Mouse (Mus musculus): ENCODE results near the gene Syf2.

Syf2 gene

DNA sequence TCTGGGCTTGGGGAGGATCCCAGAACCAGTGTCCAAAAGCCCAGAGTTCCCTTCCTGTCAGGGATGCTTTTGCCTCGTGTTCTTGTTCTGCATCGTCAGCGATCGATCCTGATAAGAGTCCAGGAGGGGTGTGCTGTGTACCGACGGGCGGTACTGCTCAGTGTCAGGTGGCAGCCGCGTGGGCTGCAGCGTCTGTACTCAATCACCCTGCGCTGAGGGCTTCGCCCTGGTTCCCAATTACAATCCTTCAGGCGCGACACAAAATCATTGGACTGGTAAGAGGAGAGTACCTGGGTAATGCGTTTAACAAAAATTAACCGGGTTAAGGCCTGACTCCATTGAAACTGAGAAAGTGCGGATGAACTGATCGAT is 37.9 kb downstream of the Syf2 start:
- no peak for DNase-seq (ENCODE audit: low spot score in 2 of 2)

DNA sequence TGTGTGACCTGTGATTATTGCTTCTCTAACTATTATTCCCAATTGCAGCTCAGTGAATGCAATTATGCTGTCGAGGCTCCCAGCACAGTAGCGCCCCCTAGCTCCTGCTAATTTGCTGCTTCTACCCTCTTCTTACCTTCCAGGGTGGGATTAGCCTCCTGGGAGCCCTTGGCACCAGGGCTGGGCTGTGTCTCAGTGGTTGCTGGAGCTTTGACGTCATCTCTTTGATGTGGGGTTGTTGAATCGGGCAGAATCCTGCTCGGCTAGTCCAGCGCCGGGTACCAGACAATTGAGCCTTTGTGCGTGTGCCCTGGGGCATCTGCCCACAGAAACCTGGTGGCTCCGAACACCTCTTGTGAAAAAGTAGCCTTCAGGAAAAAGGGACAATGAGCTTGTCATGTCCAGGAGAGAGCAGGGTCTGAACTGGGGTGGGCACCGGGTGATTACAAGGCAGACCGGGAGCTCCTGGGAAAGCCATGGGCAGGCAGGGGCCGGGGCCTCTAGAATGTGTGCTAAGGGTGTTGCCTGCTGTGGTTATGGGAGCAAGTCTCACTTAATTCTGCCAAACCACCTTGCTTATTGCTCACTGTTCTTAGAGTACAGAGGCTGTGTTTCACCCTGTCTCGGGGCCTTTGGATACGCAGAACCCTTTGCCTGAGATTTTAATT is 44.7 kb downstream of the Syf2 start:
- no peak for DNase-seq (ENCODE audit: low spot score in 2 of 2)

GRCm38 (mm10) chr4:134975929-134976308 is 45.2 kb downstream of the Syf2 start:
- DNase-seq (ENCODE audit: low spot score in 2 of 2): no peak

GRCm38 (mm10) chr4:134978930-134979329 is 48.2 kb downstream of the Syf2 start:
- no peak for DNase-seq (ENCODE audit: low spot score in 2 of 2)

DNA sequence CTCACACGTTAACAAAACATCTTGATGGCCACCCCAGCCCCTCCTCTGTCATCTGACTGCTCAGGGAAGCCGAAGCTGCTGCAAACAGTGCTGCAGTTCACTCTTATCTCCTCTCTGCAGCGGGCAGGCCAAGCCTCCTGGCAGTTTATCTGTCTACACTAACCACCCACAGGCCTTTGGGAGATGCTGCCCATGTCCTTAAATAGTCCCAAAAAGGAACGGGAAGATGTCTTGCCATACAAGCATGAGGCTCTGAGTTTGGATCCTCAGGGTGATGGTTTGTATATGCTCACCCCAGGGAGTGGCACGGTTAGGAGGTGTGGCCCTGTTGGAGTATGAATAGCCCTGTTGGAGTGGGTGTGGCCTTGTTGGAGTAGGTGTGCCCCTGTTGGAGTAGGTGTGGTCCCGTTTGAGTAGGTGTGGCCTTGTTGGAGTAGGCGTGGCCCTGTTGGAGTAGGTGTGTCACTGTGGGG is 51.3 kb downstream of the Syf2 start:
- DNase-seq (ENCODE audit: low spot score in 2 of 2): no peak

DNA sequence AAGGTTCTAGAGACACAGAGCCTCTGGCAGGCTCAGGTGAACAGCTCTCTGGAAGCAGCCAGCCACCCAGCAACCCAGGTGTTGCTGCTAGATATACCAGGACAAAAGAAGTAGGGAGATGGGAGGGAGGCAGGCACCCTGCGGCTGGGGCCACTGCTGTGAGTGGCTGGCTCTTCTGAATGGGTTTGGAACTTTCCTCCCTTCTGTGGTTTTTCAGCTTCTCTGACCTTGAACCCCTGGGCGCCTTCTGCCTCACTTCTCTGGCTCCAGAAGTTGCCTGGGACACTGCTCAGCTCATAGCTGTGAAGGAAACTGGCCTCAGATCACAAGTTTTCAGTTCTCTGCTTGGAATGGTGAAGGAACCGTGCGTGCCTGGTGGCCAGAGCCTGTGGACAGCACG is 52.4 kb downstream of the Syf2 start:
- no peak for DNase-seq (ENCODE audit: low spot score in 2 of 2)

GRCm38 (mm10) chr4:134984555-134984954 is 53.9 kb downstream of the Syf2 start:
- DNase-seq (ENCODE audit: low spot score in 2 of 2): no peak

GRCm38 (mm10) chr4:134985626-134986335 is 55.1 kb downstream of the Syf2 start:
- no peak for DNase-seq (ENCODE audit: low spot score in 2 of 2)

GRCm38 (mm10) chr4:134986336-134986635 is 55.6 kb downstream of the Syf2 start:
- DNase-seq (ENCODE audit: low spot score in 2 of 2): no peak

GRCm38 (mm10) chr4:134986963-134987362 is 56.3 kb downstream of the Syf2 start:
- no peak for DNase-seq (ENCODE audit: low spot score in 2 of 2)

Data from frontal cortex, postnatal 36 days (tissue).